Mouse (Mus musculus): ENCODE measurements around the gene Itfg2. TPM values are rescaled to one million over a fixed set of nuclear protein-coding genes. Genes with fewer than 3 reads are reported as not detected.

Gene Itfg2
- total RNA-seq (2021) = 10 to 100 TPM; 21.6 to 24.9 TPM
- long read RNA-seq, experiment 1, transcript Itfg2-201 (12 exons, 2,320 nt) = major isoform, 25 of 41 reads
- long read RNA-seq, experiment 1, partial matches to known transcripts = 3 of 41 reads
- long read RNA-seq, experiment 1, other reads (novel, unspliced or antisense) = 9 of 41 reads
- long read RNA-seq, experiment 2, transcript Itfg2-201 (12 exons, 2,320 nt) = major isoform, 29 of 60 reads
- long read RNA-seq, experiment 2, partial matches to known transcripts = 8 of 60 reads
- long read RNA-seq, experiment 2, other reads (novel, unspliced or antisense) = 18 of 60 reads

- DNase-seq = peak; percentile 93
Measured at GRCm38 (mm10) chr6:128424269-128425019, at the start of gene Itfg2. Itfg2 (minus strand) TSS chr6:128424931.

GRCm38 (mm10) chr6:128474112-128474511, 49.4 kb upstream of the Itfg2 start:
- DNase-seq = no peak

GRCm38 (mm10) chr6:128469451-128469850, 44.7 kb upstream of the Itfg2 start:
- peak; percentile 72 for DNase-seq

- no peak for DNase-seq
Measured at GRCm38 (mm10) chr6:128467298-128467697, 42.6 kb upstream of the Itfg2 start.

- DNase-seq = no peak
Measured at GRCm38 (mm10) chr6:128466563-128466962, 41.8 kb upstream of the Itfg2 start.

- no peak for DNase-seq
Measured at GRCm38 (mm10) chr6:128466043-128466442, 41.3 kb upstream of the Itfg2 start.

GRCm38 (mm10) chr6:128464996-128465395, 40.3 kb upstream of the Itfg2 start:
- no peak for DNase-seq

GRCm38 (mm10) chr6:128461606-128462005, 36.9 kb upstream of the Itfg2 start:
- DNase-seq = no peak

- DNase-seq = no peak
Measured at GRCm38 (mm10) chr6:128460729-128461503, 36.2 kb upstream of the Itfg2 start.

GRCm38 (mm10) chr6:128460321-128460720, 35.6 kb upstream of the Itfg2 start:
- no peak for DNase-seq

GRCm38 (mm10) chr6:128457186-128457585, 32.5 kb upstream of the Itfg2 start:
- no peak for DNase-seq

GRCm38 (mm10) chr6:128455835-128456605, 31.3 kb upstream of the Itfg2 start:
- no peak for DNase-seq

GRCm38 (mm10) chr6:128447063-128447462, 22.3 kb upstream of the Itfg2 start:
- no peak for DNase-seq

- peak; percentile 38 for DNase-seq
Measured at GRCm38 (mm10) chr6:128445761-128446535, 21.2 kb upstream of the Itfg2 start.

- DNase-seq = no peak
Measured at GRCm38 (mm10) chr6:128440238-128440637, 15.5 kb upstream of the Itfg2 start.

- no peak for DNase-seq
Measured at GRCm38 (mm10) chr6:128438871-128439341, 14.2 kb upstream of the Itfg2 start.

- DNase-seq = peak; percentile 92
Measured at GRCm38 (mm10) chr6:128438317-128438870, 13.7 kb upstream of the Itfg2 start, which contains the start of gene Fkbp4. Fkbp4 (minus strand) TSS chr6:128438677.

GRCm38 (mm10) chr6:128437731-128438316, 13.1 kb upstream of the Itfg2 start:
- peak; percentile 61 for DNase-seq

- no peak for DNase-seq
Measured at GRCm38 (mm10) chr6:128437288-128437687, 12.6 kb upstream of the Itfg2 start.

GRCm38 (mm10) chr6:128436356-128437005, 11.8 kb upstream of the Itfg2 start:
- no peak for DNase-seq
